Mouse (Mus musculus) adrenal gland, adult 8-10 months (tissue): ENCODE data around the gene Tmod2. TPM values are rescaled to one million over a fixed set of nuclear protein-coding genes. Genes with fewer than 3 reads are reported as not detected.
"Not testable (repeated sequence)": the region's sequence is repeated elsewhere in the genome, so short reads cannot be mapped to it uniquely, and the experiment has no call there.

Experiments
- DNase-seq: peaks from one replicate; pipeline ENCODE4 v3.0.0; 2022
- total RNA-seq, 4 experiments: library from RNA; stranded (reverse); gene quantifications; 2 replicates each; pipeline ENCODE4 v1.2.4; 2022

The Tmod2 gene
- total RNA-seq, result 10 to 100 TPM; 11.3 to 23.2 (median 16.8) TPM

GRCm38 (mm10) chr9:75610571-75611493, at the start of gene Tmod2:
Tmod2 (minus strand) TSS chr9:75611325.
- no peak for DNase-seq

DNA sequence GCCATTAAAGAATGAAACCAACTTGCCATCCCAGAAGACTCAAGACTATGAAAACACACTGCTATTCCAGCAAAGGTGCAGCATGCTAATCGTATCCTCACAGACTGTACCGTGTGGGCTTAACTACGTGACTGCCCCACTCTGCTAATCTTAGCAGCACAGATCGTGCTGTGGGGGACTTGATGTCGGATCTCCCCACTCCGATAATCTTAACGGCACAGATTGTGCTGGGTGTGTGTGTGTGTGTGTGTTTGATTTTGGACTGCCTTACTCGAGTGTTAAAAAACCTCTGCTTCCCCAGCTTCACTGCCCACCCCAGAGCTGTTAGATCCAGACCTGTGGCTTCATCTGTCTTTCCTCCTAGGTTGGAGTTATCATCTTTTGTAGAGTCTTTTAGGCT, 49.8 kb upstream of the Tmod2 start:
- DNase-seq, result no peak

GRCm38 (mm10) chr9:75656456-75656855, 45.3 kb upstream of the Tmod2 start:
- not testable (repeated sequence) for DNase-seq

- no peak for DNase-seq
These were observed 43.1 kb upstream of the Tmod2 start for GRCm38 (mm10) chr9:75653981-75654911.

DNA sequence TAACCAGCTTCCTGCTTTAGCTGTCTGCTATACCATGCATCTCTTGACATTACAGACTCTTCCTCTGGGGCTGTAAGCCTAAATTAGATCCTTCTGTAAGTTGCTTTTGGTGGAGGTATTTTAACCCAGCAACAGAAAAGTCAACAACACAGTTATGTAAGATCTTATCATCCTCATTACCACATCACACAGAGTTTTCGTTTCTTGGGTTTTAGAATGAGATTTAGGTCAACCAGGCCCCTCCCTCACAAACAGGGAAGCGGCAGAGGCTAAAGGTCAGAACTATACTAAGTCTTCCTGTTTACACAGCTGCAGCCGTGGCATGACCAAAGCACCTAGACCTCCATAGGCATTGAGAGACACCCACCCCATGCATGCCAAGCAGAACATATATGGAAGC, 34.3 kb upstream of the Tmod2 start:
- no peak for DNase-seq

- DNase-seq, result no peak
These were observed 23.1 kb upstream of the Tmod2 start for GRCm38 (mm10) chr9:75634226-75634625.

- no peak for DNase-seq
These were observed 22.5 kb upstream of the Tmod2 start for GRCm38 (mm10) chr9:75633603-75634002.

GRCm38 (mm10) chr9:75632902-75633301, 21.8 kb upstream of the Tmod2 start:
- DNase-seq, result no peak

DNA sequence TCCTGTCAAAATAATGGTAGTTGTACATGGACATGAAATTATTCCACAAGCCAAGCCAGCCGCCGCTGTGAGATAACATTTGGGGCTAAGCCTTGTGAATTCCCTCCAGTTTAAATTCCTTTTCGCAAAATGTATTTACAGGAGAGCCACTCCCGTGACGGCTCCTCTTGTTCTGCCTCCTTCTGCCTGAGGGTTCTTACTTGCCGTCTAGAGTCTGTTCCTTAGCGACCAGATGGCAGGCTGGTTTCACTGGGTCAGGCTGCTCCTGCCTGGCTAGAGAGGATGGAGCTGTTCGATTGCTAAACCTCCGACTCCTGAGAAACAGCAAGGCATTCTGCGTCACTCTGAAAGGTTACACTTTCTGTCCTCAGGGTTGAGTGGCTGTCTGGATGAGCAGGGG, 21.0 kb upstream of the Tmod2 start:
- no peak for DNase-seq

DNA sequence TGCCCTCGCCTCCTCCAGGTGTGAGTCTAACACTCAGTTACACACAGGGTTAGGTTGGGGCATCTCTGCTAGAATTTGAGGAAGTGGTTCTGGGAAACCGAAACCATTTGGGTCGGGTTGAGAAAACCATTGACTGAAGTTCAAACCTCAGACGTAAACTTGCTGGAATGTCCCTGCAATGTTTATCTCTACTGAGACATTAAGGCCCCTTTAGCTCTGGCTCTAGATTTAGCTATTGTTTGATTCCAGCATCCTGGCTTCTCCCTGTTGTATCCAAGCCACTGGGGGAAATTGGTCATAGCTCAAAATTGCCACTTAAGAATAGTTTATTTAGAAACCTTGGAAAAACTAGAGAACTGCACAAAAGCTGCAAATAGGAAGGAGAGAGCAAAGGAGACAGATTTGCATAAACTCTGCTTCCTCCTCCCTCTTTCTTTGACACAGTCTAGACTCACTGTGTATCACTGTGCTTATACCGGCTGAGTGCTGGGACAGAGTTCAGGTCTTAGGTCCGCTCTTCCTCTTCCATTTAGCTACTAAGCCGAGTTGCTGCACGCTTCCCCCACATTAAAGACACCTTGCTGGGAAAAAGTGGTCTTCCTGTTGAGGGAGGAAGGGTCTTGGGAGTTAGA, 19.8 kb upstream of the Tmod2 start:
- DNase-seq, result no peak

- no peak for DNase-seq
These were observed 15.1 kb upstream of the Tmod2 start for GRCm38 (mm10) chr9:75626308-75626604.

DNA sequence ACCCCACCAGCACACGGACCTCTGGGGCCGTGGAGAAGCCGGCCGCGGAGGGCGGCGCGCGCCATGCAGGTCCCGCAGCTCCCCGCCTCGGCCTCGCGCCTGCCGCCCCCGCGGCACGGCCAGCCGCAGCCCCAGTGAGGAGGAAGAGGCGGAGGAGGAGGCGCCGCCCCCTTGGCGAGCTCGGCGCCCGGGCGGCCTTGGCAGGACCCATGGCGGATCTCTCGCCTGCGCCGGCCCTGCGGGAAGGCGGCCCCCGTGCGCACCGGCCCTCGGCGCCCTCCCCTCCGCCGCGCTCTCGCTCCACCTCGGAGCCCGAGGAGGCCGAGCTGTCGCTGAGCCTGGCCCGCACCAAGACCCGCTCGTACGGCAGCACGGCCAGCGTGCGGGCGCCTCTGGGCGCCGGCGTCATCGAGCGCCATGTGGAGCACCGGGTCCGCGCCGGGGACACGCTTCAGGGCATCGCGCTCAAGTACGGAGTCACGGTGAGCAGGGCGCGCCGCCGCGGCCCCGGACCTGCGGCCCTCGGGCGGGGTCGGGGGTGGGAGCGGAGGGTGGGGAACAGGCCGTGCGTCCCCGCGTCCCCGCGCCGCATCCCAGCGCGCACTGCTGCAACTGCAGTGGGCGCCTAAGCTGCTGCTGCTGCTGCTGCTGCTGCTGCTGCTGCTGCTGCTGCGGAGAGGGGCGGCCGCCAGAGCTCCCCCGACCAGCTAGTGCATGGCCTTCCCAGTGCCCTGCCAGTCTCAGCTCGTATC, 14.6 kb upstream of the Tmod2 start, which contains the start of gene Lysmd2:
Lysmd2 (plus strand) TSS at position 186 of the 752 bp plus-strand sequence.
- peak; percentile 62 for DNase-seq

DNA sequence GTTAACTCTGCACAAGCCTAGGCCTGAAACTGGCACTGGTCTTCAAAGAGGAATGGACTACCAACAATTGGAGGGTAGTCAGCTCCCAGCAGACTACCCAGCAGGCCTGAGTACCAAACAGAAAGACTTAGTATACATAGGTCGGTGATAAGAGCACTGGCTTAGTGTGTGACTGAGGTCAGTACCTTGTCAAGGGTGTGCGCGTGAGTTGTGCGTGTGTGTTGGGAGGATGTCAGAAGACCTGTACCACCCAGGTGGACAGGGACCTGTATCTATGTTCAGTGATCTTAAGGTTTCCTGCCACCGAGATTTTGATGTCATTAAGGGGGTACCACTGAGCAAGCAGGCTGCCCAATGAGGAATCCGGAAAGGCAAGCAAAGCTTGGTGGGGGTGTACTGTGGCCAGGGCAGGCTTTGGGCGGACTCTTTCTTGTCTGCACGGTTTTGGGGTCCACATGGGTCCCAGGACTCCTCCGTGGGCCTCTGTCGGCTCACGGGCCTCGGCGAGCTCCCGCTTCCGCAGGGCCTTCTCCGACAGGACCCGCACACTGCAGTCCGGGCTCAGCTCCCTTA, 13.9 kb upstream of the Tmod2 start:
- no peak for DNase-seq

GRCm38 (mm10) chr9:75621428-75621827, 10.3 kb upstream of the Tmod2 start:
- no peak for DNase-seq

- DNase-seq, result not testable (repeated sequence)
These were observed 8.6 kb upstream of the Tmod2 start for GRCm38 (mm10) chr9:75619761-75620160.

- no peak for DNase-seq
These were observed 7.8 kb upstream of the Tmod2 start for GRCm38 (mm10) chr9:75618836-75619400.

GRCm38 (mm10) chr9:75616560-75616959, 5.4 kb upstream of the Tmod2 start:
- no peak for DNase-seq

- no peak for DNase-seq
These were observed 1.2 kb downstream of the Tmod2 start for GRCm38 (mm10) chr9:75609965-75610364.

- DNase-seq, result no peak
These were observed 1.6 kb downstream of the Tmod2 start for GRCm38 (mm10) chr9:75609505-75609904.

DNA sequence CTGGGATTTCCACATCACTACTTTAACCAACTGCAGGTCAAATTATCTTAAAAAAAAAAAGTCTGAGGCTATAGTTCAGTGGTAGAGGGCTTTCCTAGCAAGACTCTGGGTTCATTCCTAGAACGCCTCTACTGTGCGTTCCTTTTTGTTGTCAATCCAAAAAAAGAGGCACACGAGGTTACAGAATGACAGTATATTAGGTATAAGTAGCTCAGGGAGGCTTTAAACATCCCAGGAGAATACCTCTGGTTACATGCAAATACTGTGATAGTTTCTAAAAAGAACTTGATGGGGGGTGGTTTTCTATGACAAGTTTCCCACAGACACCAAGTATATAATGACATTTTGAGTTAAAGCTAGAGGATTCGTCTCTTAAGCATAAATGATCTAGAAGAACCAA, 3.6 kb downstream of the Tmod2 start:
- no peak for DNase-seq

DNA sequence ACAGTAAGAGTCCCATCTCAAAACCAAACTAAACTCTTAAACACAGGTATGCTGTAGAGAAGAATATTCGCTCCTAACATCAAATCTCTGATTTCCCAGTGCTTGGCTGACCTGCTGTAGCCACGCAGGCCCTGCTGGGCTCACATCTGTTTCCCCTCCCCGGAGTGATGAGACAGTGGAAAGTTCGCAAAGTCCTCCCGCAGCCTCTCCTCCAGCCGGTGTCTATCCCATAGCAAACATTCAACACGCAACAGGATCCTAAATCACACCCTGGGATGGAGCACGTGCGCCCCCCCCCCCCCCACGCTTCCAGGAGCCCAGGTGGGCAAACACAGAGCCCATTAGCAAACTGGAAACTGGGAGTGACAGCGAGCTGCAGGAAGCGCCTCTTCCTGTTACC, 9.6 kb downstream of the Tmod2 start:
- no peak for DNase-seq
